In the genomic region with DNA sequence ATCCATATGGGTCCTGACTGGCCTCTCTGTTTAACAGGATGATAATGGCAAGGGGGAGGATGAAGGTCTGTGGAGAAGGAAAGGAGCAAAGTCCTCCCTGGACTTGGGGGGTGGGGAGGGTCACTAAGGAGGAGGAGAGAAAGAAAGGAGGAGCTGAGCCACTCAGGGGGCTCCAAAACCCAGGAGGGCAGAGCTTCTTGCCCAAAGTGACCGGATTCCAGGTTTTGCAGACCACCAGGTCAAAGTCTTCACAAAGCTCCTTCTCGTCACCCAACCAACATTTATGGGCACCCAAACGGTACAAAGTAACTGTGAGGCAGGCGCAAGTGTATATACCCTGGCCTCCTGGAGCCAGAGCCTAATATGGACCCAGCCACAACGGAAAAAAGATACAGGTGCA, we compare ENCODE assay signal across 12 mouse cellular contexts. TPM values are rescaled to one million over a fixed set of nuclear protein-coding genes. Genes with fewer than 3 reads are reported as not detected.
DNase-seq lines count a peak whose midpoint lies in the region; ATAC-seq lines count a peak whose summit lies in the region.
"Had no signal": no experiment of that assay in that cellular context is flagged by ENCODE, and none has a peak within 500 bp of the region (broad histone marks: within the 10 kb centered on the region; RNA-seq: fewer than 3 reads in every experiment).

No protein-coding gene starts in this region.

- peak; percentile 43 for DNase-seq in embryo, embryonic 10 days (ENCODE audit: low spot score)
- DNase-seq in embryo, embryonic 9.5 days (ENCODE audit: extremely low spot score): no peak
- no peak for DNase-seq in urinary bladder, adult 2 months (ENCODE audit: low spot score)
- no peak for DNase-seq in thymus, postnatal 0 days (ENCODE audit: low spot score)
- no peak for DNase-seq in MN1 (ENCODE audit: low spot score)
- DNase-seq: adrenal gland, postnatal 36 days; cerebellum, adult 2 months; lung, postnatal 14 days had no signal

- H3K4me1 ChIP-seq in forebrain, embryonic 13.5 days: peaks cover 35% of the 10 kb centered on the region
- H3K4me1 ChIP-seq in kidney, embryonic 16.5 days (ENCODE audit: insufficient read depth, low read length): peaks cover 79% of the 10 kb centered on the region
- peaks cover 33% of the 10 kb centered on the region for H3K4me1 ChIP-seq in midbrain, embryonic 15.5 days

- H3K9me3 ChIP-seq in forebrain, embryonic 13.5 days (replicated peaks): no peaks in the 10 kb centered on the region
- H3K9me3 ChIP-seq in kidney, embryonic 16.5 days (ENCODE audit: low read length): no peaks in the 10 kb centered on the region
- no peaks in the 10 kb centered on the region for H3K9me3 ChIP-seq in midbrain, embryonic 15.5 days

- H3K4me3 ChIP-seq in forebrain, embryonic 13.5 days: peak overlapping the region; percentile 57; the same call in 1 of the 2 replicates
- H3K4me3 ChIP-seq in kidney, embryonic 16.5 days (ENCODE audit: low read length): peak overlapping the region; percentile 81
- H3K4me3 ChIP-seq in midbrain, embryonic 15.5 days: peak overlapping the region; percentile 60

- H3K27ac ChIP-seq in forebrain, embryonic 13.5 days: no peak overlapping the region
- peak overlapping the region; percentile 97 for H3K27ac ChIP-seq in kidney, embryonic 16.5 days (ENCODE audit: low read length)
- peak overlapping the region; percentile 18; the same call in 1 of the 2 replicates for H3K27ac ChIP-seq in midbrain, embryonic 15.5 days

- peaks cover 49% of the 10 kb centered on the region for H3K27me3 ChIP-seq in forebrain, embryonic 13.5 days
- no peaks in the 10 kb centered on the region for H3K27me3 ChIP-seq in kidney, embryonic 16.5 days (ENCODE audit: insufficient read depth, low read length)
- H3K27me3 ChIP-seq in midbrain, embryonic 15.5 days (replicated peaks): peaks cover 7% of the 10 kb centered on the region

- peak overlapping the region; percentile 84 for H3K4me2 ChIP-seq in forebrain, embryonic 13.5 days
- H3K4me2 ChIP-seq in kidney, embryonic 16.5 days (replicated peaks; ENCODE audit: low read depth, low read length): peak overlapping the region; percentile 80
- peak overlapping the region; percentile 82 for H3K4me2 ChIP-seq in midbrain, embryonic 15.5 days

- no peak for ATAC-seq in forebrain, embryonic 13.5 days
- no peak for ATAC-seq in kidney, embryonic 16.5 days (ENCODE audit: low FRiP score, low TSS enrichment)
- ATAC-seq in midbrain, embryonic 15.5 days (replicated peaks): no peak

- H3K9ac ChIP-seq in forebrain, embryonic 13.5 days: no peak overlapping the region
- peak overlapping the region; percentile 96 for H3K9ac ChIP-seq in kidney, embryonic 16.5 days (replicated peaks; ENCODE audit: low read length)
- H3K9ac ChIP-seq in midbrain, embryonic 15.5 days: no peak overlapping the region

- WGBS in forebrain, embryonic 13.5 days: 29% methylated on average over 5 of the region's 5 CpGs
- 23% methylated on average over 5 of the region's 5 CpGs for WGBS in kidney, embryonic 16.5 days
- WGBS in midbrain, embryonic 15.5 days: 15% methylated on average over 5 of the region's 5 CpGs

- no peaks in the 10 kb centered on the region for H3K36me3 ChIP-seq in forebrain, embryonic 13.5 days (ENCODE audit: poor library complexity, severe bottlenecking)
- no peaks in the 10 kb centered on the region for H3K36me3 ChIP-seq in kidney, embryonic 16.5 days (ENCODE audit: insufficient read depth, low read length)
- H3K36me3 ChIP-seq in midbrain, embryonic 15.5 days (replicated peaks): no peaks in the 10 kb centered on the region

RNA-seq across cellular contexts. Expression of gene Fignl2, which starts 2.7 kb away (rescaled TPM):
- polyA plus RNA-seq in forebrain, embryonic 13.5 days (2015; fragmentation: Nextera tagmentation; extraction: Ambion mirVana): 0.20 TPM in 1 of 2 replicates, not detected in the other
- 0.26 and 0.35 TPM in 2 replicates for polyA plus RNA-seq in kidney, embryonic 16.5 days (2015; fragmentation: Nextera tagmentation; extraction: Ambion mirVana)
- polyA plus RNA-seq in midbrain, embryonic 15.5 days (2015; fragmentation: Nextera tagmentation; extraction: Ambion mirVana): 0.09 TPM in 1 of 2 replicates, not detected in the other
- 7.3 and 7.5 TPM in 2 replicates for polyA plus RNA-seq in urinary bladder, adult 2 months (2012; rRNA removed)
- 0.04 TPM in 2 replicates for polyA plus RNA-seq in thymus, postnatal 0 days (2015; fragmentation: Nextera tagmentation; extraction: Ambion mirVana)

RNA-seq across cellular contexts. Expression of gene Gm47841, which starts 28.5 kb away (rescaled TPM):
- polyA plus RNA-seq in forebrain, embryonic 13.5 days (2015; fragmentation: Nextera tagmentation; extraction: Ambion mirVana): not detected in 2 replicates
- not detected in 2 replicates for polyA plus RNA-seq in kidney, embryonic 16.5 days (2015; fragmentation: Nextera tagmentation; extraction: Ambion mirVana)
- polyA plus RNA-seq in midbrain, embryonic 15.5 days (2015; fragmentation: Nextera tagmentation; extraction: Ambion mirVana): not detected in 2 replicates
- 0.09 and 0.15 TPM in 2 replicates for polyA plus RNA-seq in urinary bladder, adult 2 months (2012; rRNA removed)
- not detected in 2 replicates for polyA plus RNA-seq in thymus, postnatal 0 days (2015; fragmentation: Nextera tagmentation; extraction: Ambion mirVana)
- polyA plus RNA-seq: cerebellum, adult 2 months; heart, embryonic 11.5 days had no signal

RNA-seq across cellular contexts. Expression of gene Ankrd33, which starts 39.9 kb away (rescaled TPM):
- not detected in 2 replicates for polyA plus RNA-seq in forebrain, embryonic 13.5 days (2015; fragmentation: Nextera tagmentation; extraction: Ambion mirVana)
- polyA plus RNA-seq in kidney, embryonic 16.5 days (2015; fragmentation: Nextera tagmentation; extraction: Ambion mirVana): not detected in 2 replicates
- polyA plus RNA-seq in midbrain, embryonic 15.5 days (2015; fragmentation: Nextera tagmentation; extraction: Ambion mirVana): not detected in 2 replicates
- polyA plus RNA-seq in urinary bladder, adult 2 months (2012; rRNA removed): not detected in 2 replicates
- not detected in 2 replicates for polyA plus RNA-seq in thymus, postnatal 0 days (2015; fragmentation: Nextera tagmentation; extraction: Ambion mirVana)
- polyA plus RNA-seq: heart, embryonic 11.5 days had no signal

RNA-seq across cellular contexts. Expression of gene Acvrl1, which starts 52.7 kb away (rescaled TPM):
- polyA plus RNA-seq in forebrain, embryonic 13.5 days (2015; fragmentation: Nextera tagmentation; extraction: Ambion mirVana): 5.0 and 5.3 TPM in 2 replicates
- polyA plus RNA-seq in kidney, embryonic 16.5 days (2015; fragmentation: Nextera tagmentation; extraction: Ambion mirVana): 20.6 and 24.4 TPM in 2 replicates
- 8.6 and 8.7 TPM in 2 replicates for polyA plus RNA-seq in midbrain, embryonic 15.5 days (2015; fragmentation: Nextera tagmentation; extraction: Ambion mirVana)
- 65.7 and 69.9 TPM in 2 replicates for polyA plus RNA-seq in urinary bladder, adult 2 months (2012; rRNA removed)
- polyA plus RNA-seq in thymus, postnatal 0 days (2015; fragmentation: Nextera tagmentation; extraction: Ambion mirVana): 5.8 and 6.5 TPM in 2 replicates
